Mouse (Mus musculus): ENCODE data around the gene Hyal2. TPM values are rescaled to one million over a fixed set of nuclear protein-coding genes. Genes with fewer than 3 reads are reported as not detected.

Hyal2 gene
- polyA plus RNA-seq, 1 experiment from 2014 or later, result 88.8 TPM

GRCm38 (mm10) chr9:107598385-107598784, 30.6 kb downstream of the Hyal2 start:
- H3K9ac ChIP-seq (ENCODE audit: low read depth, low read length), result no peak overlapping the region
- H3K27ac ChIP-seq, result no peak overlapping the region
- no peak overlapping the region for H3K4me3 ChIP-seq (replicated peaks; ENCODE audit: low read depth, low read length)
- no peaks in the 10 kb centered on the region for H3K9me3 ChIP-seq (replicated peaks; ENCODE audit: low read length)
- DNase-seq (ENCODE audit: low spot score) (no peak), ATAC-seq (replicated peaks; ENCODE audit: low FRiP score, low read depth) (no peak)
- peaks cover 15% of the 10 kb centered on the region; the same call in 1 of the 2 replicates for H3K36me3 ChIP-seq (ENCODE audit: insufficient read depth, low read length)
- 0 out of 2 replicates have a peak, but pooled peaks cover 4% of the 10 kb centered on the region for H3K4me1 ChIP-seq (replicated peaks; ENCODE audit: insufficient read depth, low read length)
- no peak for TF ChIP-seq CTCF (IDR thresholded peaks at IDR 0.05; ENCODE audit: low read depth)
- WGBS, result 62% methylated on average over 5 of the region's 5 CpGs
- H3K27me3 ChIP-seq (ENCODE audit: insufficient read depth, low read length), result no peaks in the 10 kb centered on the region
- H3K4me2 ChIP-seq (ENCODE audit: low read length), result no peak overlapping the region

DNA sequence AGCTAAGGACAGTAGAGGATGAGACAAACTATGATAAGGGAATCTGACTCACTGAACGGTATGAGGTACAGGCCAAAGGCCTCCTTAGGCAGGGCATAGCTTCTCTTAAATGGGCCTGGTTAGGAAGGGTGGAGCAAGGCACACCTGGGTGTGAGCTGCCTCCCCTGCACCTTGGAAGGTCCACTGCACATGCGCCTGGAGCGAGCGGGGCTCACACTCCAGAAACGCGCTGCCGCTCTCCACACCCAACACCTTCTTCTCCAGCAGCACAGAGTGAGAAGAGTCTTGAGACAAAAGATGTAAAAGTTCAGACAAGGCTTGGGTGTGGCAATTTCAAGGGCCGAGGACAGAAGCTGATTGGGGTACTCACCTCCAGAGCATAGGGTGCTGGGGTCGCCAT, 31.7 kb downstream of the Hyal2 start:
- H3K4me1 ChIP-seq (replicated peaks; ENCODE audit: insufficient read depth, low read length), result peaks cover 15% of the 10 kb centered on the region; the same call in 1 of the 2 replicates
- H3K36me3 ChIP-seq (ENCODE audit: insufficient read depth, low read length), result 0 out of 2 replicates have a peak, but pooled peaks cover 6% of the 10 kb centered on the region
- H3K9ac ChIP-seq (ENCODE audit: low read depth, low read length), result no peak overlapping the region
- no peak overlapping the region for H3K4me3 ChIP-seq (replicated peaks; ENCODE audit: low read depth, low read length)
- no peak for TF ChIP-seq CTCF (IDR thresholded peaks at IDR 0.05; ENCODE audit: low read depth)
- WGBS, result 81% methylated on average over 9 of the region's 9 CpGs
- no peaks in the 10 kb centered on the region for H3K27me3 ChIP-seq (ENCODE audit: insufficient read depth, low read length)
- DNase-seq (ENCODE audit: low spot score) (no peak), ATAC-seq (replicated peaks; ENCODE audit: low FRiP score, low read depth) (no peak)
- no peak overlapping the region for H3K27ac ChIP-seq
- no peaks in the 10 kb centered on the region for H3K9me3 ChIP-seq (replicated peaks; ENCODE audit: low read length)
- H3K4me2 ChIP-seq (ENCODE audit: low read length), result no peak overlapping the region

- Histone ChIP-seq H3K27me3 (ENCODE audit: insufficient read depth, low read length) (no peaks in the 10 kb centered on the region), H3K4me2 (ENCODE audit: low read length) (no peak overlapping the region), H3K4me3 (replicated peaks; ENCODE audit: low read depth, low read length) (no peak overlapping the region), H3K36me3 (ENCODE audit: insufficient read depth, low read length) (0 out of 2 replicates have a peak, but pooled peaks cover 5% of the 10 kb centered on the region), H3K9ac (ENCODE audit: low read depth, low read length) (no peak overlapping the region), H3K9me3 (replicated peaks; ENCODE audit: low read length) (no peaks in the 10 kb centered on the region), H3K27ac (no peak overlapping the region), H3K4me1 (replicated peaks; ENCODE audit: insufficient read depth, low read length) (peaks cover 19% of the 10 kb centered on the region)
- WGBS, result 68% methylated on average over 14 of the region's 14 CpGs
- DNase-seq (ENCODE audit: low spot score), result no peak
- TF ChIP-seq CTCF (IDR thresholded peaks at IDR 0.05; ENCODE audit: low read depth), result no peak
- no peak for ATAC-seq (replicated peaks; ENCODE audit: low FRiP score, low read depth)
These were observed 32.1 kb downstream of the Hyal2 start for GRCm38 (mm10) chr9:107599842-107600241.

- H3K4me1 ChIP-seq (replicated peaks; ENCODE audit: insufficient read depth, low read length), result peaks cover 21% of the 10 kb centered on the region
- H3K27ac ChIP-seq, result no peak overlapping the region
- 0 out of 2 replicates have a peak, but pooled peaks cover 5% of the 10 kb centered on the region for H3K36me3 ChIP-seq (ENCODE audit: insufficient read depth, low read length)
- DNase-seq (ENCODE audit: low spot score) (no peak), ATAC-seq (replicated peaks; ENCODE audit: low FRiP score, low read depth) (no peak)
- no peak; the same call in 1 of the 2 replicates for TF ChIP-seq CTCF (IDR thresholded peaks at IDR 0.05; ENCODE audit: low read depth)
- no peaks in the 10 kb centered on the region for H3K9me3 ChIP-seq (replicated peaks; ENCODE audit: low read length)
- no peaks in the 10 kb centered on the region for H3K27me3 ChIP-seq (ENCODE audit: insufficient read depth, low read length)
- no peak overlapping the region for H3K4me3 ChIP-seq (replicated peaks; ENCODE audit: low read depth, low read length)
- no peak overlapping the region for H3K4me2 ChIP-seq (ENCODE audit: low read length)
- 86% methylated on average over 12 of the region's 12 CpGs for WGBS
- no peak overlapping the region for H3K9ac ChIP-seq (ENCODE audit: low read depth, low read length)
These were observed 33.0 kb downstream of the Hyal2 start for GRCm38 (mm10) chr9:107600745-107601144.

GRCm38 (mm10) chr9:107601275-107601674, 33.5 kb downstream of the Hyal2 start:
- H3K4me1 ChIP-seq (replicated peaks; ENCODE audit: insufficient read depth, low read length), result peaks cover 22% of the 10 kb centered on the region

DNA sequence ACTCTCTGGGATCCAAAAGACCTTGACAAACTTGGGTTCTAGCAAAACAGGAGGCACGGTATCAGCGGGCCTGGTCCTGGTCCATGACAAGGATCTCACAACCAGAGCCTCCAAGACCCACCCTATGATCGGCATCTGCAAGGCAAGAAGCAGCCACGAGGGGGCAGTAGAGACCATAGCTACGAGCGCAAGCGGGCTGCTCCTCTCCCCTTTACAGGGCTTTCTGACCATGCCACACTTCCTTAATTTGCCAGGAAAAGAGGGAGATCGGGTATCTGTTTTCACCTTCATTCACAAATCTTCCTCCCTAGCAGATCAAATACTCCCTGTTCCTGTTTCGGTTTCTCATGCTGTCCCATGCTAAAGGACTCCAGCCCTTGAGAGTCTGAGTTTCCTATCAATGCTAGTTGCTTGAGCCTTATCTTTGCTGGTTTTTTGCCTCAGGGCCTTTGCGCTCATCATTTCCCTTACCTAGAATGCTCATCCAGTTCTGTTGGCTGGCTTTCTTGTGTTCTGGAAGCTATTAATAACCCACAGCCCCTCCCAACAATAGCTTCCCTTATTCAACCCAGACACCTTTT, 34.4 kb downstream of the Hyal2 start:
- ATAC-seq (replicated peaks; ENCODE audit: low FRiP score, low read depth) (no peak), DNase-seq (ENCODE audit: low spot score) (peak; percentile 96)
- H3K27me3 ChIP-seq (ENCODE audit: insufficient read depth, low read length), result no peaks in the 10 kb centered on the region
- no peaks in the 10 kb centered on the region for H3K9me3 ChIP-seq (replicated peaks; ENCODE audit: low read length)
- no peak overlapping the region for H3K4me2 ChIP-seq (ENCODE audit: low read length)
- peak; percentile 100 for TF ChIP-seq CTCF (IDR thresholded peaks at IDR 0.05; ENCODE audit: low read depth)
- H3K4me1 ChIP-seq (replicated peaks; ENCODE audit: insufficient read depth, low read length), result peaks cover 31% of the 10 kb centered on the region
- WGBS, result 10% methylated on average over 10 of the region's 10 CpGs
- no peak overlapping the region for H3K27ac ChIP-seq
- H3K4me3 ChIP-seq (replicated peaks; ENCODE audit: low read depth, low read length), result no peak overlapping the region
- H3K36me3 ChIP-seq (ENCODE audit: insufficient read depth, low read length), result 0 out of 2 replicates have a peak, but pooled peaks cover 5% of the 10 kb centered on the region
- H3K9ac ChIP-seq (ENCODE audit: low read depth, low read length), result no peak overlapping the region

More at GRCm38 (mm10) chr9:107601275-107601674, 33.5 kb downstream of the Hyal2 start:
- H3K4me3 ChIP-seq (replicated peaks; ENCODE audit: low read depth, low read length), result no peak overlapping the region
- no peak for TF ChIP-seq CTCF (IDR thresholded peaks at IDR 0.05; ENCODE audit: low read depth)
- no peak for DNase-seq (ENCODE audit: low spot score)
- H3K9me3 ChIP-seq (replicated peaks; ENCODE audit: low read length), result no peaks in the 10 kb centered on the region
- 80% methylated on average over 11 of the region's 11 CpGs for WGBS
- no peak overlapping the region for H3K9ac ChIP-seq (ENCODE audit: low read depth, low read length)
- H3K4me2 ChIP-seq (ENCODE audit: low read length), result no peak overlapping the region
- ATAC-seq (replicated peaks; ENCODE audit: low FRiP score, low read depth), result no peak
- 0 out of 2 replicates have a peak, but pooled peaks cover 5% of the 10 kb centered on the region for H3K36me3 ChIP-seq (ENCODE audit: insufficient read depth, low read length)
- H3K27me3 ChIP-seq (ENCODE audit: insufficient read depth, low read length), result no peaks in the 10 kb centered on the region
- no peak overlapping the region for H3K27ac ChIP-seq
